Mouse (Mus musculus) forebrain, embryonic 11.5 days (tissue): Measurements from ENCODE around the gene Wdr62. TPM values are rescaled to one million over a fixed set of nuclear protein-coding genes. Genes with fewer than 3 reads are reported as not detected.

ENCODE experiments used
- ATAC-seq: fragments of 200-750 bp; cut with Nextera tagmentation; replicated peaks from 2 replicates; pipeline ENCODE4 v1.8.0; 2017; ENCODE audit warnings: moderate TSS enrichment; ENCODE audit not compliant: low FRiP score
- DNase-seq: peaks from one replicate; pipeline ENCODE4 v3.0.0-alpha.2; 2017; ENCODE audit warnings: low spot score
- H3K27ac ChIP-seq: fragments of 300-500 bp; sonication (generic); 2 replicates; pipeline ENCODE4 v1.5.1; 2014; ENCODE audit warnings: low read depth, low read length
- H3K27me3 ChIP-seq: fragments of 300-500 bp; sonication (generic); 2 replicates; pipeline ENCODE4 v1.6.1; 2014; ENCODE audit warnings: mild to moderate bottlenecking, low read length, mixed read lengths; ENCODE audit not compliant: control insufficient read depth, insufficient read depth
- H3K36me3 ChIP-seq: fragments of 300-500 bp; sonication (generic); 2 replicates; pipeline ENCODE4 v1.6.1; 2014; ENCODE audit warnings: mild to moderate bottlenecking, low read length, moderate library complexity, mixed read lengths; ENCODE audit not compliant: control insufficient read depth, insufficient read depth
- H3K4me1 ChIP-seq: fragments of 300-500 bp; sonication (generic); replicated peaks from 2 replicates; pipeline ENCODE4 v1.6.1; 2014; ENCODE audit warnings: low read length, mixed read lengths; ENCODE audit not compliant: control insufficient read depth, insufficient read depth
- H3K4me2 ChIP-seq: fragments of 300-500 bp; sonication (generic); 2 replicates; pipeline ENCODE4 v1.6.1; 2014; ENCODE audit warnings: low read depth, mild to moderate bottlenecking, low read length, moderate library complexity, mixed read lengths; ENCODE audit not compliant: severe bottlenecking
- H3K4me3 ChIP-seq: fragments of 300-500 bp; sonication (generic); 2 replicates; pipeline ENCODE4 v1.5.1; 2014; ENCODE audit warnings: low read depth, low read length
- H3K9ac ChIP-seq: fragments of 300-500 bp; sonication (generic); 2 replicates; pipeline ENCODE4 v1.6.1; 2014; ENCODE audit warnings: low read length
- H3K9me3 ChIP-seq: fragments of 300-500 bp; sonication (generic); 2 replicates; pipeline ENCODE4 v1.6.1; 2016; ENCODE audit warnings: low read length, mixed read lengths; ENCODE audit not compliant: control insufficient read depth
- WGBS: fragments of 180-500 bp; shearing (Covaris S2); extraction: QIAGEN DNeasy Blood & Tissue Kit; methylation state at CpG from one replicate; pipeline ENCODE4 v1.1.7; 2014; 5-methylcytosine and 5-hydroxymethylcytosine counted together
- polyA plus RNA-seq: library from polyadenylated mRNA; unstranded; fragments of >200 nt; fragmentation: Nextera tagmentation; extraction: Ambion mirVana; gene quantifications from 2 replicates; pipeline ENCODE4 v1.2.1, GENCODE M21; 2014

The Wdr62 gene
- polyA plus RNA-seq, 1 experiment from 2014 or later, result 21.7 TPM

- H3K9me3 ChIP-seq, result no peaks in the 10 kb centered on the region
- H3K4me3 ChIP-seq, result peak within 1 kb of the TSS; percentile 79
- no peaks in the 10 kb centered on the region for H3K27me3 ChIP-seq
- under 1% methylated on average over 67 of the region's 67 CpGs for WGBS
- peak; percentile 98 for DNase-seq
- H3K36me3 ChIP-seq, result no peaks in the 10 kb centered on the region; the same call in 1 of the 2 replicates
- peak within 1 kb of the TSS; percentile 86 for H3K4me2 ChIP-seq
- H3K27ac ChIP-seq, result peak within 1 kb of the TSS; percentile 96
- peak; percentile 95 for ATAC-seq
- peaks cover 5% of the 10 kb centered on the region for H3K4me1 ChIP-seq
- H3K9ac ChIP-seq, result peak within 1 kb of the TSS; percentile 78
Measured at GRCm38 (mm10) chr7:30231669-30232454, 48.4 kb downstream of the Wdr62 start, which contains the start of the genes Polr2i and Tbcb. Gene Polr2i (plus strand): TSS chr7:30231948. Gene Tbcb (minus strand): TSS chr7:30232272.

GRCm38 (mm10) chr7:30231328-30231668 lies 48.9 kb downstream of the Wdr62 start:
- Histone ChIP-seq H3K9me3 (no peaks in the 10 kb centered on the region), H3K27ac (peak overlapping the region; percentile 96), H3K27me3 (no peaks in the 10 kb centered on the region), H3K4me3 (peak overlapping the region; percentile 79), H3K9ac (peak overlapping the region; percentile 78), H3K36me3 (peaks cover 2% of the 10 kb centered on the region; the same call in 1 of the 2 replicates), H3K4me1 (peaks cover 5% of the 10 kb centered on the region), H3K4me2 (peak overlapping the region; percentile 86)
- under 1% methylated on average over 16 of the region's 16 CpGs for WGBS
- ATAC-seq (peak; percentile 57), DNase-seq (no peak)

DNA sequence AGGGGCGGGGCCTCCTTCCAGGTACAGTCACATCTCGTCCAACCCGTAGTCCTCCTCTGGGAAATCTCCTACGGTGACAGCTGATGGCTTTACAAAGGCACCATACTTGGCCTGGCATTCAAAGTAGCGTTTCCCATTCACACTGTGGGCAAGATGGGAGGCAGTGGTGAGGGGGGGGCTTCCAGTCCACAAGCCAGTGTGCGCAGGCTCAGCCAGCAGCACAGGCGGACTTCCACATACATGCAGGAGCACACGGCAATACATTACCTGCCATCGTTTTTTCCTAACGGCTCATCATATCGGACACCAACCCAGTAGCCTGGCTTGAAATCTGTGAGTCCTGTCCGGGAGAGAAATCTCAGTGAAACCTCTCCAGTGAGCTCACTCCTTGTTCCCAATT lies 56.0 kb downstream of the Wdr62 start:
- Histone ChIP-seq H3K9ac (no peak overlapping the region), H3K9me3 (no peaks in the 10 kb centered on the region), H3K27me3 (no peaks in the 10 kb centered on the region), H3K36me3 (peaks cover 14% of the 10 kb centered on the region), H3K4me1 (peaks cover 5% of the 10 kb centered on the region; the same call in 1 of the 2 replicates), H3K4me2 (no peak overlapping the region), H3K27ac (no peak overlapping the region), H3K4me3 (no peak overlapping the region)
- no peak for ATAC-seq
- DNase-seq, result no peak
- whole genome bisulfite sequencing, result 91% methylated on average over 12 of the region's 12 CpGs

DNA sequence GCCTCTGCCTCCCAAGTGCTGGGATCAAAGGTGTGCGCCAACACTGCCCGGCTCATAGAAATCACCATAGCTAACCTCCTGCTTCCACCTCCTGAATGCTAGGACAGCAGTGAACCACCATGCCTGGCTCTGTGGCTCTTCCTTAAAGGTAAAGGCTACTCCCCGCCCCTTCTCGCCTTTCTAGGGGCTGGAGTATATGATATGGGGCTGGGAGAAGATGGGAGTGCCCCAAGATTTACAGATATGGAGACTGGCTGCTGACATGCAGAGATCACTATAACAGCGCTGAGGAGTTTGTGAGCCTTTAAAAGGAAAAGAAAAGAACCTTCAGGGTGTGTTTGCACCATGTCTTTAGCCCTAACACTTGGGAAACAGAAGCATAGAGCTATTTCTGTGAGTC lies 58.0 kb downstream of the Wdr62 start:
- DNase-seq, result no peak
- WGBS, result 93% methylated on average over 5 of the region's 5 CpGs

GRCm38 (mm10) chr7:30221433-30221832 lies 58.8 kb downstream of the Wdr62 start:
- H3K9ac ChIP-seq, result no peak overlapping the region
- no peak for ATAC-seq
- no peak overlapping the region for H3K27ac ChIP-seq
- 88% methylated on average over 3 of the region's 3 CpGs for WGBS
- peaks cover 7% of the 10 kb centered on the region; the same call in 1 of the 2 replicates for H3K4me1 ChIP-seq
- H3K9me3 ChIP-seq, result no peaks in the 10 kb centered on the region
- H3K4me2 ChIP-seq, result no peak overlapping the region
- no peak for DNase-seq
- no peaks in the 10 kb centered on the region for H3K27me3 ChIP-seq
- no peak overlapping the region for H3K4me3 ChIP-seq
- peaks cover 14% of the 10 kb centered on the region for H3K36me3 ChIP-seq

More for the DNA sequence above, 58.0 kb downstream of the Wdr62 start:
- Histone ChIP-seq H3K27ac (no peak overlapping the region), H3K9me3 (no peaks in the 10 kb centered on the region), H3K4me1 (peaks cover 7% of the 10 kb centered on the region; the same call in 1 of the 2 replicates), H3K9ac (no peak overlapping the region), H3K27me3 (no peaks in the 10 kb centered on the region), H3K36me3 (peaks cover 14% of the 10 kb centered on the region), H3K4me3 (no peak overlapping the region), H3K4me2 (no peak overlapping the region)
- ATAC-seq, result no peak

DNA sequence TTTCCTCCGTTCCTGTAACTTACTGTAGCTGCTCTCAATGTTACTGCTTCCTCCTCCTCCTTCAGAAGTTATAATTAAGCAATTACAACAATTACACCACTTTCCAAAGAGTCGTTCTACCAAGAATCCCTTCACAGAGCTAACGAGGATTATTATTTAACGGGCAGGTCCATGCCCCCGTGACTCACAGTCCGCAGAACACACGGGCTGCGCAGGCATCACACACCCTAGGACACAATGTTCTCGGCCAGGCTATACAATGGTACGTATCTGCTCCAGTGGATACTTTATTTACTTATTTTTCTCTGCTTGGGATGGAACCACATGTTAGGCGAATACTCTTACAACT lies 60.2 kb downstream of the Wdr62 start:
- ATAC-seq (no peak), DNase-seq (no peak)
- Histone ChIP-seq H3K27me3 (no peaks in the 10 kb centered on the region), H3K4me2 (peak overlapping the region; percentile 62), H3K4me3 (peak overlapping the region; percentile 37), H3K9me3 (no peaks in the 10 kb centered on the region), H3K4me1 (peaks cover 7% of the 10 kb centered on the region; the same call in 1 of the 2 replicates), H3K9ac (peak overlapping the region; percentile 48), H3K27ac (no peak overlapping the region), H3K36me3 (peaks cover 6% of the 10 kb centered on the region; the same call in 1 of the 2 replicates)
- 17% methylated on average over 11 of the region's 11 CpGs for WGBS

DNA sequence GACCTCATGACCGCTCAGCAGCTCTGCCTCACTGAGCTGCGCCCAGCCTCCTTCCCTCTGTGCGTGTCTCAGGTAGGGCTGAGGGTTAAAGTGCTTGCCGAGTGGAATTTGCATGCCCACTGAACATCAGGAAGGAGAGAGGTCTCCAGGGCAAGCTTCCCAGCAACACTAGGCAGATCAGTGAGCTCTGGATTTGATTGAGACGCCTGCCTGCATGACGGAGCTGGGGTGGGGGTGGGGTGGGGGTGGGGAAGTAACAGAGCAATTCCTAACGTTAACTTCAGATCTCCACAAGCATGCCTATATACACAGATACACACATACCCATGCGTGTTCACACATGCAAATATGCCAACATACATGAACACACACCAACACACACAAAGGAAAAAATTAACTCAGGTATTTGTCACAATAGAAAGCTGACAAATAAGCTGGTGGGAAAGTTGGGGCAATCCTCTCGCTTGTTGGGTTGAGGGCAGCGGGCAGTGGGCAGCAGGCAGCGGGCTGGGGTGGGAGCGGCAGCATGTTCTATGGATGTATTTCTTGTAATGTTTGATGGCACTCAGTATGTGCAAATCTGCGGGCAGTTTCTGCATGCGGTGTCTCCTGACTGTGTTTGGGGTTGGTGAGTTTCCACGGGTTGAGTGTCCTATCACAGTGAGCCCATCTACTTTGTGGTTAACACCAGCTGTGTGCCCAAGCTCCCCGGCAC lies 60.8 kb downstream of the Wdr62 start:
- peak; percentile 63 for ATAC-seq
- WGBS, result 9% methylated on average over 16 of the region's 16 CpGs
- H3K4me3 ChIP-seq, result peak overlapping the region; percentile 37

DNA sequence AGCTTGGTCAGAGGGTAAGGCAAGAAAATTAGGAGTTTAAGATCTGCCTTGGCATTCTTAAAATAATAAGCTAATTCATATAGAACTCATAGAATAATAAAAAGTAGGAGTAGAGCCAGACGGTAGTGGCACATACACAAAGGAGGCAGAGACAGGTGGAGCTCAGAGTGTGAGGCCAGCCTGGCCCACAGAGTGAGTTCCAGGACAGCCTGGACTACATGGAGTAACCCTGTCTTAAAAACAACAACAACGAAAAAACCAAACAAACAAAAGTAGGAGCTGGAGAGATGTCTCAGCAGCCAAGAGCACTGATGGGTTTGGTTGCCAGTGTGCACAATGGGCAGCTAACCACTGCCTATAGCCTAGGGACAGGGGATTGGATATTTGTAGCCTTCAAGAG lies 62.9 kb downstream of the Wdr62 start:
- ATAC-seq (peak; percentile 58; the same call in 1 of the 2 replicates), DNase-seq (no peak)
- no peak overlapping the region for H3K27ac ChIP-seq
- no peak overlapping the region for H3K4me2 ChIP-seq
- WGBS, result 78% methylated on average over 2 of the region's 2 CpGs
- no peak overlapping the region for H3K4me3 ChIP-seq
- H3K4me1 ChIP-seq, result peaks cover 7% of the 10 kb centered on the region; the same call in 1 of the 2 replicates
- no peak overlapping the region for H3K9ac ChIP-seq
- H3K36me3 ChIP-seq, result no peaks in the 10 kb centered on the region
- no peaks in the 10 kb centered on the region for H3K9me3 ChIP-seq
- H3K27me3 ChIP-seq, result no peaks in the 10 kb centered on the region

More for the DNA sequence above, 60.8 kb downstream of the Wdr62 start:
- peak overlapping the region; percentile 62 for H3K4me2 ChIP-seq
- DNase-seq, result peak; percentile 81
- peak overlapping the region; percentile 48 for H3K9ac ChIP-seq
- H3K4me1 ChIP-seq, result peaks cover 7% of the 10 kb centered on the region; the same call in 1 of the 2 replicates
- H3K9me3 ChIP-seq, result no peaks in the 10 kb centered on the region
- H3K27ac ChIP-seq, result no peak overlapping the region
- H3K36me3 ChIP-seq, result peaks cover 6% of the 10 kb centered on the region; the same call in 1 of the 2 replicates
- H3K27me3 ChIP-seq, result no peaks in the 10 kb centered on the region
